Mouse (Mus musculus): ENCODE results near the gene Glod5.
"Not testable (repeated sequence)": the region's sequence is repeated elsewhere in the genome, so short reads cannot be mapped to it uniquely, and the experiment has no call there.

Gene Glod5

GRCm38 (mm10) chrX:8018286-8018685 is at the start of gene Glod5:
Glod5 (minus strand) TSS chrX:8018492.
- DNase-seq (ENCODE audit: low spot score in 2 of 2): no peak

- not testable (repeated sequence) for DNase-seq (ENCODE audit: low spot score in 2 of 2)
Observed at GRCm38 (mm10) chrX:8051044-8051781, 32.9 kb upstream of the Glod5 start.

- DNase-seq (ENCODE audit: low spot score in 2 of 2): no peak
Observed at GRCm38 (mm10) chrX:8033009-8033408, 14.7 kb upstream of the Glod5 start.

- DNase-seq (ENCODE audit: low spot score in 2 of 2): no peak
Observed at GRCm38 (mm10) chrX:8026811-8027210, 8.5 kb upstream of the Glod5 start.

GRCm38 (mm10) chrX:8024795-8025194 is 6.5 kb upstream of the Glod5 start:
- DNase-seq (ENCODE audit: low spot score in 2 of 2): no peak

GRCm38 (mm10) chrX:8020111-8020778 is 2.0 kb upstream of the Glod5 start:
- DNase-seq (ENCODE audit: low spot score in 2 of 2): no peak

GRCm38 (mm10) chrX:8017142-8017541 is 1.1 kb downstream of the Glod5 start:
- DNase-seq (ENCODE audit: low spot score in 2 of 2): peak in 1 of 2 experiments; percentile 4

GRCm38 (mm10) chrX:8015675-8016074 is 2.6 kb downstream of the Glod5 start:
- DNase-seq (ENCODE audit: low spot score in 2 of 2): not testable (repeated sequence)

- no peak for DNase-seq (ENCODE audit: low spot score in 2 of 2)
Observed at GRCm38 (mm10) chrX:8013569-8014314, 4.5 kb downstream of the Glod5 start.

- no peak for DNase-seq (ENCODE audit: low spot score in 2 of 2)
Observed at GRCm38 (mm10) chrX:8013157-8013556, 5.1 kb downstream of the Glod5 start.

- DNase-seq (ENCODE audit: low spot score in 2 of 2): not testable (repeated sequence)
Observed at GRCm38 (mm10) chrX:8009356-8009755, 8.9 kb downstream of the Glod5 start.

- DNase-seq (ENCODE audit: low spot score in 2 of 2): no peak
Observed at GRCm38 (mm10) chrX:8008543-8008942, 9.7 kb downstream of the Glod5 start.

- no peak for DNase-seq (ENCODE audit: low spot score in 2 of 2)
Observed at GRCm38 (mm10) chrX:8002971-8003370, 15.3 kb downstream of the Glod5 start.

GRCm38 (mm10) chrX:8002001-8002400 is 16.3 kb downstream of the Glod5 start:
- DNase-seq (ENCODE audit: low spot score in 2 of 2): no peak

GRCm38 (mm10) chrX:8000546-8001192 is 17.6 kb downstream of the Glod5 start:
- no peak for DNase-seq (ENCODE audit: low spot score in 2 of 2)

GRCm38 (mm10) chrX:7993068-7993735 is 25.1 kb downstream of the Glod5 start:
- DNase-seq (ENCODE audit: low spot score in 2 of 2): no peak

- DNase-seq (ENCODE audit: low spot score in 2 of 2): no peak
Observed at GRCm38 (mm10) chrX:7992379-7993067, 25.8 kb downstream of the Glod5 start.

GRCm38 (mm10) chrX:7981368-7981767 is 36.9 kb downstream of the Glod5 start:
- no peak for DNase-seq (ENCODE audit: low spot score in 2 of 2)

GRCm38 (mm10) chrX:7977892-7978291 is 40.4 kb downstream of the Glod5 start, which contains the start of gene Gata1:
Gata1 (minus strand) TSS chrX:7978071.
- DNase-seq (ENCODE audit: low spot score in 2 of 2): no peak

GRCm38 (mm10) chrX:7971292-7971691 is 47.0 kb downstream of the Glod5 start:
- DNase-seq (ENCODE audit: low spot score in 2 of 2): no peak

GRCm38 (mm10) chrX:7968899-7969298 is 49.4 kb downstream of the Glod5 start:
- no peak for DNase-seq (ENCODE audit: low spot score in 2 of 2)
